Mouse (Mus musculus): ENCODE results near the gene Uaca. TPM values are rescaled to one million over a fixed set of nuclear protein-coding genes. Genes with fewer than 3 reads are reported as not detected.
A peak's percentile ranks its signal among the peaks of the same experiment; 100 is the strongest.

The Uaca gene
- polyA plus RNA-seq, 1 experiment from 2014 or later, result 32.4 TPM

DNA sequence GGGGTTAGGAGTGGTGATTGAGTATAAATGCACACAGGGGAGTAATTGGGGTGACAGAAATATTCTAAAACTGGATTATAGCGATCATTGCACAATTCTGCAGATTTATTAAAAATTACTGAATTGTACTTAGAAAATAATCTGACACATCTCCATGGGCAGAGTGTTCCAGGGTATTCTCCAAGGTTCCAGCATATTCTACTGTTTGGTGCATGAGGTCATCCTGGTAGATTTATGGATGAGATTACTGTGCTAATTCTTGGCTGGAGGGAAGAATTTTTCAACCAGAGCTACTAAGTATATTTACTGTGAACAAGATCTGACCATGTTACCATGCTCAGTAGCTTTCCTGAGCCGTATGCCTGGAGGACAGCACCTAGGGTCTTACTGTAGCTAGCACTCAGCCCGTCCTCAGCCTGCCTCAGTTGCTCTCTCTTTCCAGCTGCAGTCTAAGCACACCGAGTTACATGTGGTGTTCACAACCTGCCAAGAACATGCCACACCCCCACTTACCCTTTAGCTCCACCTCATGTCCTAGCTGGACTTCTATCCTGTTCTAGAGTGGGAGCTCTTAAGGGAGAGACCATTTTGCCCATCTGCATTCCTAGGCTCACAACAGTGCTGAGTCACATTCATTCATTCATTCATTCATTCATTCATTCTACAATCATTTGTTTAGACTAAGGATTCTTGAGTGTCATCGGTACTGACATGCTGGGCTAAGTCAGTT is 104.1 kb downstream of the Uaca start:
- no peaks in the 10 kb centered on the region for H3K9me3 ChIP-seq
- 87% methylated on average over 5 of the region's 5 CpGs for WGBS
- H3K4me1 ChIP-seq, result peaks cover 17% of the 10 kb centered on the region
- H3K4me3 ChIP-seq (replicated peaks), result no peak overlapping the region
- no peak overlapping the region for H3K9ac ChIP-seq
- ATAC-seq (ENCODE audit: low FRiP score), result no peak
- H3K36me3 ChIP-seq (replicated peaks), result no peaks in the 10 kb centered on the region
- H3K4me2 ChIP-seq, result no peak overlapping the region
- peaks cover 48% of the 10 kb centered on the region for H3K27me3 ChIP-seq
- no peak overlapping the region for H3K27ac ChIP-seq

DNA sequence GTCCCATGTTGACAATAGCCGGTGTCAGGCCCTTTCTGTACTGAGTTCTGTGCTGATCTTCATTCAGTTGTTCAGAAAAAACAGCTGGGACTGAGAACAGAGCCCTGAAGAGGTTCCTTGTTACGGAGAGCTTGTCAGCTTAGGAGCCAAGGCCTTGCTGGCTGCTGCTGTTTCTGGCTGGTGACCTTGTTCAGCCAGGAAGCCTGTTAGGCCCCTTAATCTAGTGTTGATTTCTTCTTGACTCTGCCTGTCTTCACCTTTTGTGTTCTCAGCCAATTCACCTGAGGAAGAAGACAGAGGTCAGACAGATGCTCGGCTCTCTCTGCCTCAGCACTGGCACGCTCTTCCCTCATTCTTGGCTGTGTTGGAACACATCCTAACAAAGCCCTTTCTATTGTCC is 104.9 kb downstream of the Uaca start:
- H3K4me1 ChIP-seq, result peaks cover 17% of the 10 kb centered on the region
- H3K9ac ChIP-seq, result no peak overlapping the region
- H3K36me3 ChIP-seq (replicated peaks), result no peaks in the 10 kb centered on the region
- H3K27me3 ChIP-seq, result peaks cover 41% of the 10 kb centered on the region
- 56% methylated on average over 4 of the region's 4 CpGs for WGBS
- no peak overlapping the region for H3K4me3 ChIP-seq (replicated peaks)
- no peak overlapping the region for H3K4me2 ChIP-seq
- no peak for ATAC-seq (ENCODE audit: low FRiP score)
- no peak overlapping the region for H3K27ac ChIP-seq
- no peaks in the 10 kb centered on the region for H3K9me3 ChIP-seq

DNA sequence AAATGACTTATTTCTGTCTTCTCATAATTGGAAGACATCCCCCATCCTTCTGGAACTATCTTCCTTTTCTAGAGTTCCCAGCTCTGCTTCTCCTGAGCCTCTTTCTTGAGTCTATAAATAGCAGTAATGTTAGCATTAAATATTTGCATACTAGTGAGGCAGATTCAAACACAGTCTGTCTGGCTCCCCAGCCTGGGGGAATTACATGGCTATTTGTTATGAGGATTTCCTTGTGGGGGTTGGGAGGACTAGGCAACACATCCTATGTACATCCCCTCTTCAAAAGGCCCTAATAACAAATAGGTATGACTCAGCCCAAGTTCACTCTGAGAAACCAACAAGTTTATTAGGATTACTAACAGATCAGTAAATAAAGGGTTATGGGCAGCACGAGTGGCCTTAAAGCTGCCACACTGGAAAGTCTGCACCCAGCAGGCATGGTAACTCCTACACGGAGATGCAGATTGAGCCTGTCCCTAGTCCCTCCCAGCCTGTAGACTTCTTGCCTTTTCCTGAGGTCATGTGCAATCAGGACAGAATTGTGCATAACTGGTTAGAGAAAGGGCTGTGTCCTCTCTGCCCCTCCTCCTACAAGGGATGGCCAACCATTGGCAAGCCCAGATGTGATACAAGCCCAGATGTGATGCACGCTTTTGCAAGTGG is 105.6 kb downstream of the Uaca start:
- Histone ChIP-seq H3K4me3 (replicated peaks) (no peak overlapping the region), H3K9ac (no peak overlapping the region), H3K4me1 (peaks cover 17% of the 10 kb centered on the region), H3K9me3 (no peaks in the 10 kb centered on the region), H3K4me2 (no peak overlapping the region), H3K27me3 (peaks cover 34% of the 10 kb centered on the region), H3K27ac (no peak overlapping the region), H3K36me3 (replicated peaks) (no peaks in the 10 kb centered on the region)
- 83% methylated on average over 3 of the region's 3 CpGs for WGBS
- no peak for ATAC-seq (ENCODE audit: low FRiP score)

DNA sequence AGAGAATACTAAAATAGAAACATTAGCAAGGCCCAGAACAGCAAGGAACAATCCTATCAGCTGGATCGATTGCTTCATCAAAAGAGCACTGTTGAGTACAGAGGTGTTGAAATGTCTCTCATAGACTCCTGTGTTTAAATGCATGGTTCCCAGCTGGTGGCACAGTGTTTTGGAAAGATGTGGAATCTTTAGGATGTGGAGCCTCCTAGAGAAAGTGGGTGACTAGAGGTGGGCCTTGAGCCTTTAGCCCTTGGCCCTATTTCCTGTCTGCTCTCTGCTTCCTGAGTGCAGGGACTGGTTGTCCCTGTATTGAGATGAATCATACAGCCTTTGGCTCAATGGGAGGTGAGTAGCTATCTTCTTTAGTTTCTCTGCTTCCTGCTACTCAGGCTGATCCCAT is 117.9 kb downstream of the Uaca start:
- H3K4me1 ChIP-seq, result no peaks in the 10 kb centered on the region
- H3K9ac ChIP-seq, result no peak overlapping the region
- no peak overlapping the region for H3K4me3 ChIP-seq (replicated peaks)
- no peaks in the 10 kb centered on the region for H3K9me3 ChIP-seq
- no peaks in the 10 kb centered on the region for H3K36me3 ChIP-seq (replicated peaks)
- 91% methylated on average over 1 of the region's 1 CpGs for WGBS
- H3K27ac ChIP-seq, result no peak overlapping the region
- H3K27me3 ChIP-seq, result no peaks in the 10 kb centered on the region
- ATAC-seq (ENCODE audit: low FRiP score), result no peak
- H3K4me2 ChIP-seq, result no peak overlapping the region

DNA sequence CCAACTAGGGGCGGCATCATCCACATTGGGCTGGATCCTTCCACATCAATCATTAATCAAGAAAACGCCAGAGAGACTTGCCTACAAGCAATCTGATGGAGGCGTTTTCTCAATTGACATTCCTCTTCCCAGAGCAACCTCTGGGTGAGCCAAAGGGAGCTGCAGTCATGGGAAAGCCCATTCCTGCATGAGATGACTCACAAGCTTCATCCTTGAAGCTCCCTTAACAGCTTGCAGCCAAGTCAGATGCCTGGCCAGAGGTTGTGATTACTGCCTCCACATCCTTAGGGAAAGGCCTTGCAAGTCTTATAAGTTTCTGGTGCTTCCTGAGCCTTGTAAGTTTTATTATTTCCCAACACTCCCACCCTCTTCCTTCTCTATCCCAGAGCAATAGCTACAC is 119.3 kb downstream of the Uaca start:
- Histone ChIP-seq H3K4me2 (no peak overlapping the region), H3K9ac (no peak overlapping the region), H3K27me3 (no peaks in the 10 kb centered on the region), H3K27ac (no peak overlapping the region), H3K4me1 (no peaks in the 10 kb centered on the region), H3K4me3 (replicated peaks) (no peak overlapping the region), H3K9me3 (no peaks in the 10 kb centered on the region), H3K36me3 (replicated peaks) (no peaks in the 10 kb centered on the region)
- WGBS, result 82% methylated on average over 3 of the region's 3 CpGs
- no peak for ATAC-seq (ENCODE audit: low FRiP score)

DNA sequence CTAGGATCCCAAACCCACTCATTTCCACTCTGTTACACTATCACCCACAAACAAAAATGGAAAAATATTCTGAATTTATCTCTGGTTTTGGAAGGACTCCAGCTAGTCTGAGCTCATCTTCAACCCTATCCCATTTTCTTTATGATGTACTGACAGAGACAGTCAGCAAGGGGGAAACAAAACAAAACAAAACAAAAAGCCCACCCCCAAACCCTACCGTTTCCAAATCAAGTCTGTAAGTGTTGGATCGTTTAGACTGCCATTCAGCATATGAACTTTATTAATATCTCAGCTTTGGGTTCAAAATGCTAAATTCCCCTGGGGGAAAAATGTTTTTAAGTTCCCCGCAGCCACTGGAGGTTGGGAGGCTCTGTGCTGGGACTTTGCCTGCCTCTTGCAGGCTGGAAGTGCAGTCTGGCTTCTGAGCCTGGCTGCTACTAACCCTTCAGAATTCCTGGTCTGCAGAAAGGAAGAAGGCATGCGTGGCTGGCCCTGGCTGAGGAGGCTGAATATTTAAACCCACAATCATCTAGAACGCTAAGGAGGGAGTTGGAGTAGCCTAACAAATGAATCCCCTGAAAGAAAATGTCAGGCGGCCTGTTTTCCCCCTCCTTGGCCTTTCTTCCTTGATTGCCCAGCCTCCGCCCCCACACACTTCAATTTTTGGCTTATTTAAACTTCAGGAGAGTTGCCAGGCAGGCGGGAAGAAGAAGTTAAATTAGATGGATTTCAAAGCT is 125.8 kb downstream of the Uaca start:
- Histone ChIP-seq H3K27ac (no peak overlapping the region), H3K4me1 (peaks cover 13% of the 10 kb centered on the region), H3K9ac (0 out of 2 replicates have a peak overlapping the region, but pooled peaks have one; percentile 12), H3K4me3 (replicated peaks) (no peak overlapping the region), H3K4me2 (no peak overlapping the region), H3K36me3 (replicated peaks) (no peaks in the 10 kb centered on the region), H3K9me3 (no peaks in the 10 kb centered on the region), H3K27me3 (peaks cover 4% of the 10 kb centered on the region; the same call in 1 of the 2 replicates)
- ATAC-seq (ENCODE audit: low FRiP score), result no peak
- WGBS, result 39% methylated on average over 8 of the region's 8 CpGs

DNA sequence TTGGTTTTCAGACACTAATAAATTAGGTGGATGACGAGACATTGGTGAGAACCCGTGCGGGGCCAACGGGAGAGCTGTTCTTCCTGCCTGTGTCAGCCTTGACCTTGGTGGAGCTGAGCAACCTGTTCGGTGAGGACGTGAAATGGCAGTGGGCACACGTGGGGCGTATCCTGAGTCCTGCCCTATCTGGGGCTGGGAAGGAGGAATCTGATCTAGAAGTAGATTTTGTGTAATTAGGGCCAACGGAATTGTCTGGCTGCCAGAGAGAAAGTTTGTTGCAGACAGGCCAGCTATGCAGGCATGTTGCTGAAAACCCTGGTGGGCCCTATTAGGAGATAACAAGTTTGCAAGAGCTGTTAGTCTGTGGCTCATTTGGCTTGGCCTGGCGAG is 126.3 kb downstream of the Uaca start:
- H3K27me3 ChIP-seq, result peaks cover 4% of the 10 kb centered on the region; the same call in 1 of the 2 replicates
- H3K4me2 ChIP-seq, result no peak overlapping the region
- 0 out of 2 replicates have a peak overlapping the region, but pooled peaks have one; percentile 12 for H3K9ac ChIP-seq
- H3K27ac ChIP-seq, result no peak overlapping the region
- WGBS, result 63% methylated on average over 10 of the region's 10 CpGs
- ATAC-seq (ENCODE audit: low FRiP score), result no peak
- H3K4me1 ChIP-seq, result peaks cover 13% of the 10 kb centered on the region
- no peaks in the 10 kb centered on the region for H3K36me3 ChIP-seq (replicated peaks)
- no peak overlapping the region for H3K4me3 ChIP-seq (replicated peaks)
- no peaks in the 10 kb centered on the region for H3K9me3 ChIP-seq

DNA sequence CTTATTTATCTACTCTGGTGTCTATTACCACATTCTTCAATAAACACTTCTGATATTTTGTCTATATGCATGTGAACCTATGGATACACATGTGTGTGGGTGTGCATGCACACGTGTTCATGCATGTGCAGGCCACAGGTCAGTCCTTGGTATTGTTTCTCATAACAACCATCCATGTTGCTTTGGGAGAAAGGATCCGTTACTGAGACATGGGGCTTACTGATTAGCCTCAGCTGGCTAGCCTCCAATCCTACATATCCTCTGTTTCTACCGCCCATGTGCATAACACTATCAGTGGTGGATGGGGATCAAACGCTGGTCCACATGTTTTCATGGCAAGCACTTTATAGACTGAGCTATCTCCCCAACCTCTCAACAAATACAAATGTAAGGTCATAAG is 126.9 kb downstream of the Uaca start:
- Histone ChIP-seq H3K36me3 (replicated peaks) (no peaks in the 10 kb centered on the region), H3K27ac (no peak overlapping the region), H3K4me2 (no peak overlapping the region), H3K4me1 (peaks cover 13% of the 10 kb centered on the region), H3K9me3 (no peaks in the 10 kb centered on the region), H3K27me3 (peaks cover 4% of the 10 kb centered on the region; the same call in 1 of the 2 replicates), H3K9ac (no peak overlapping the region), H3K4me3 (replicated peaks) (no peak overlapping the region)
- WGBS, result 95% methylated on average over 4 of the region's 4 CpGs
- no peak for ATAC-seq (ENCODE audit: low FRiP score)

DNA sequence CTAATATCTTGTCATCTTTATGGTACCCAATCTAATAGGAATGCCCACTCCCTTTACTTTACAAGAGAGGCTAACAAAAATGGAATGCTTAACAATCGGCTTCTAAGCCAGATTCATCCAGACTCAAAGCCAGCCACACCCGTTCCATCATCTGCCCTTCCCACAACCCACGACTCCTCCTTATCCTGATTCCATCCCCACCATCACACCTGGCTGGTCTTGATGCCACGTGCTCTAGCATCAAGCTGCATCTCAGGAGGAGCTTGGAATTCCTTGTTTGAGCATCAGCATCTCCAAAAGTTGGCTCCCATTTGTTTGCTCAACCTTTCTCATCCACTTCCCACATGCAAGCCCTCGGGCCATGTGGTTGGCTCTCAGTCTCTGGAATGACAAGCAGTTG is 127.5 kb downstream of the Uaca start:
- peaks cover 13% of the 10 kb centered on the region for H3K4me1 ChIP-seq
- no peak overlapping the region for H3K4me2 ChIP-seq
- 90% methylated on average over 5 of the region's 5 CpGs for WGBS
- no peak overlapping the region for H3K9ac ChIP-seq
- no peak overlapping the region for H3K27ac ChIP-seq
- H3K4me3 ChIP-seq (replicated peaks), result no peak overlapping the region
- H3K27me3 ChIP-seq, result peaks cover 4% of the 10 kb centered on the region; the same call in 1 of the 2 replicates
- ATAC-seq (ENCODE audit: low FRiP score), result no peak
- no peaks in the 10 kb centered on the region for H3K9me3 ChIP-seq
- no peaks in the 10 kb centered on the region for H3K36me3 ChIP-seq (replicated peaks)

DNA sequence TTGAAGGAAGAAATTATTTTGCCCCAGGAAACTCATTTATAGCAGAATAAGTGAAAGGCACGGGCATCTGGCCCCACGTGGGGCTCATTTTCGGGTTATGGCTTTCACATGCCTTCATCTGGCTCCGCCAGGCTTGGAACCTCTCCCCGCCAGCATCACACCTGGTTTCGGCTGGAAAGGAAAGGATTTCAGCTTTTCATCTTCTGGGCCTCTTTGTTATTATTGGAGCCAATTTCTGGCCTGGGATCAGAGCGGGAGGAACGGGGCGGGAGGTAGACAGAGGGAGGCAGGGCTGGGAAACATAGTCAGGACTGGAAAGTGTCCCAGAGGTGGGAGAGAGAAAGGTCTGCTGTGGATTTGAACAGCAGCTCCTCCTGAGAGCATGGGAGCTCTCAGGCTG is 132.0 kb downstream of the Uaca start:
- peaks cover 6% of the 10 kb centered on the region; the same call in 1 of the 2 replicates for H3K4me1 ChIP-seq

DNA sequence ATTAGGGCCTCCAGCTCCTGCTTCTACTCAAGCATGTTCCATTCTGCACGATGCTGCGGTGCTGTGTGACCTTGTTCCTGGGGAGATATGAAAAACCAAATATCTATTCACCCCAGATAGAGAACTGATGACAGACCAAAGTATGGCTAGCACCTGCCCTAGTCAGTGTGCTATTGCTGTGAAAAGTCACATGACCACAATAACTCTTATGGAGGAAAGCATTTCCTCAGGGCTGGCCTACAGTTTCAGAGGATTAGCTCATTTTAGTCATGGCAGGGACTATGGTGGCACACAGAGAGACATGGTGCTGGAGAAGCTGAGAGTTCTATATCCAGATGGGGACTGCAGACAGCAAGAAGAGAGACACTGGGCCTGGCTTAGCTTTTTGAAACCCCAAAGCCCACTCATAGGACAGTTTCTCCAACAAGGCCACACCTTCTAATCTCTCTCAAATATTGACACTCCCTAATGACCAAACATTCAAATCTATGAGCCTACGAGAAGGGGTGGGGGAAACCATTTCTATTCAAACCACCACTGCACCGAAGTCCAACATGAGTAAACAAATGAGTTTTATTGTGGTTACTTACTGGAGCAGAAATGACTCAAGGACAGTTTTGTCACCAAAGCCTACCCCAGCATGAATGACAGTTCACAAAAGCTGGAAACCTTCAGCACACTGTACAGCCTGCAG is 135.1 kb downstream of the Uaca start:
- no peaks in the 10 kb centered on the region for H3K36me3 ChIP-seq (replicated peaks)
- no peaks in the 10 kb centered on the region; the same call in 1 of the 2 replicates for H3K27me3 ChIP-seq
- no peak for ATAC-seq (ENCODE audit: low FRiP score)
- no peak overlapping the region for H3K9ac ChIP-seq
- H3K9me3 ChIP-seq, result no peaks in the 10 kb centered on the region
- peaks cover 6% of the 10 kb centered on the region; the same call in 1 of the 2 replicates for H3K4me1 ChIP-seq
- no peak overlapping the region for H3K4me2 ChIP-seq
- 73% methylated on average over 4 of the region's 4 CpGs for WGBS
- H3K4me3 ChIP-seq (replicated peaks), result no peak overlapping the region
- no peak overlapping the region for H3K27ac ChIP-seq

More for the DNA sequence above, 132.0 kb downstream of the Uaca start:
- Histone ChIP-seq H3K9ac (no peak overlapping the region), H3K36me3 (replicated peaks) (no peaks in the 10 kb centered on the region), H3K27me3 (peaks cover 4% of the 10 kb centered on the region; the same call in 1 of the 2 replicates), H3K9me3 (no peaks in the 10 kb centered on the region), H3K27ac (no peak overlapping the region), H3K4me3 (replicated peaks) (no peak overlapping the region), H3K4me2 (no peak overlapping the region)
- no peak for ATAC-seq (ENCODE audit: low FRiP score)
- 79% methylated on average over 9 of the region's 9 CpGs for WGBS
